Mouse (Mus musculus): ENCODE results near the gene Spocd1. TPM values are rescaled to one million over a fixed set of nuclear protein-coding genes. Genes with fewer than 3 reads are reported as not detected.
"Not testable (repeated sequence)": the region's sequence is repeated elsewhere in the genome, so short reads cannot be mapped to it uniquely, and the experiment has no call there.

Spocd1 gene
- total and polyA plus RNA-seq, 2 experiments from 2014 or later, result 0.05 TPM; not detected in 1

GRCm38 (mm10) chr4:129890094-129890493, 39.0 kb upstream of the Spocd1 start:
- H3K36me3 ChIP-seq (ENCODE audit: insufficient read depth), result no peaks in the 10 kb centered on the region
- no peaks in the 10 kb centered on the region for H3K4me1 ChIP-seq (ENCODE audit: insufficient read depth)
- no peak for TF ChIP-seq CTCF (IDR thresholded peaks at IDR 0.05; ENCODE audit: low read depth)
- WGBS, result 84% methylated on average over 7 of the region's 7 CpGs
- H3K9me3 ChIP-seq (ENCODE audit: low read length), result no peaks in the 10 kb centered on the region
- DNase-seq (no peak), ATAC-seq (no peak)
- H3K9ac ChIP-seq, result no peak overlapping the region
- H3K27me3 ChIP-seq (ENCODE audit: insufficient read depth, low read length), result no peaks in the 10 kb centered on the region
- no peak overlapping the region for H3K4me2 ChIP-seq (ENCODE audit: low read depth)
- no peak overlapping the region for H3K27ac ChIP-seq (ENCODE audit: low read depth, low read length)
- no peak overlapping the region for H3K4me3 ChIP-seq (ENCODE audit: low read depth, low read length)

GRCm38 (mm10) chr4:129894861-129895260, 34.2 kb upstream of the Spocd1 start:
- Histone ChIP-seq H3K27me3 (ENCODE audit: insufficient read depth, low read length) (no peaks in the 10 kb centered on the region), H3K9me3 (ENCODE audit: low read length) (no peaks in the 10 kb centered on the region), H3K36me3 (ENCODE audit: insufficient read depth) (no peaks in the 10 kb centered on the region), H3K9ac (no peak overlapping the region), H3K4me3 (ENCODE audit: low read depth, low read length) (no peak overlapping the region), H3K4me1 (ENCODE audit: insufficient read depth) (no peaks in the 10 kb centered on the region), H3K4me2 (ENCODE audit: low read depth) (no peak overlapping the region), H3K27ac (ENCODE audit: low read depth, low read length) (no peak overlapping the region)
- no peak for TF ChIP-seq CTCF (IDR thresholded peaks at IDR 0.05; ENCODE audit: low read depth)
- no peak for DNase-seq
- no peak for ATAC-seq
- 96% methylated on average over 3 of the region's 3 CpGs for WGBS

- not testable (repeated sequence) for H3K4me1 ChIP-seq (ENCODE audit: insufficient read depth); H3K9me3 ChIP-seq (ENCODE audit: low read length); H3K27me3 ChIP-seq (ENCODE audit: insufficient read depth, low read length); H3K36me3 ChIP-seq (ENCODE audit: insufficient read depth); H3K4me3 ChIP-seq (ENCODE audit: low read depth, low read length); H3K4me2 ChIP-seq (ENCODE audit: low read depth); DNase-seq; H3K9ac ChIP-seq; ATAC-seq; H3K27ac ChIP-seq (ENCODE audit: low read depth, low read length)
- WGBS, result 97% methylated on average over 18 of the region's 18 CpGs
Measured at GRCm38 (mm10) chr4:129898815-129899214, 30.2 kb upstream of the Spocd1 start.

- Histone ChIP-seq H3K27me3 (ENCODE audit: insufficient read depth, low read length) (no peaks in the 10 kb centered on the region), H3K4me3 (ENCODE audit: low read depth, low read length) (no peak overlapping the region), H3K4me1 (ENCODE audit: insufficient read depth) (no peaks in the 10 kb centered on the region), H3K9ac (no peak overlapping the region), H3K27ac (ENCODE audit: low read depth, low read length) (no peak overlapping the region), H3K9me3 (ENCODE audit: low read length) (no peaks in the 10 kb centered on the region), H3K36me3 (ENCODE audit: insufficient read depth) (no peaks in the 10 kb centered on the region), H3K4me2 (ENCODE audit: low read depth) (no peak overlapping the region)
- DNase-seq (no peak), ATAC-seq (no peak)
- TF ChIP-seq CTCF (IDR thresholded peaks at IDR 0.05; ENCODE audit: low read depth), result no peak
- 86% methylated on average over 4 of the region's 4 CpGs for WGBS
Measured at GRCm38 (mm10) chr4:129902394-129902793, 26.7 kb upstream of the Spocd1 start.

- H3K9ac ChIP-seq, result no peak overlapping the region
- DNase-seq, result no peak
- no peak for TF ChIP-seq CTCF (IDR thresholded peaks at IDR 0.05; ENCODE audit: low read depth)
- H3K4me2 ChIP-seq (ENCODE audit: low read depth), result no peak overlapping the region
- 68% methylated on average over 3 of the region's 3 CpGs for WGBS
- no peaks in the 10 kb centered on the region for H3K9me3 ChIP-seq (ENCODE audit: low read length)
- H3K4me3 ChIP-seq (ENCODE audit: low read depth, low read length), result no peak overlapping the region
- no peaks in the 10 kb centered on the region for H3K4me1 ChIP-seq (ENCODE audit: insufficient read depth)
- no peak overlapping the region for H3K27ac ChIP-seq (ENCODE audit: low read depth, low read length)
- no peaks in the 10 kb centered on the region for H3K27me3 ChIP-seq (ENCODE audit: insufficient read depth, low read length)
- no peaks in the 10 kb centered on the region for H3K36me3 ChIP-seq (ENCODE audit: insufficient read depth)
- no peak for ATAC-seq
Measured at GRCm38 (mm10) chr4:129903577-129903976, 25.5 kb upstream of the Spocd1 start.

GRCm38 (mm10) chr4:129905032-129905431, 24.0 kb upstream of the Spocd1 start:
- Histone ChIP-seq H3K4me3 (ENCODE audit: low read depth, low read length) (no peak overlapping the region), H3K4me1 (ENCODE audit: insufficient read depth) (no peaks in the 10 kb centered on the region), H3K9me3 (ENCODE audit: low read length) (no peaks in the 10 kb centered on the region), H3K27ac (ENCODE audit: low read depth, low read length) (no peak overlapping the region), H3K4me2 (ENCODE audit: low read depth) (no peak overlapping the region), H3K36me3 (ENCODE audit: insufficient read depth) (no peaks in the 10 kb centered on the region), H3K27me3 (ENCODE audit: insufficient read depth, low read length) (no peaks in the 10 kb centered on the region), H3K9ac (no peak overlapping the region)
- ATAC-seq (no peak), DNase-seq (no peak)
- 81% methylated on average over 3 of the region's 3 CpGs for WGBS
- no peak for TF ChIP-seq CTCF (IDR thresholded peaks at IDR 0.05; ENCODE audit: low read depth)

GRCm38 (mm10) chr4:129906016-129906415, 23.0 kb upstream of the Spocd1 start:
- Histone ChIP-seq H3K36me3 (ENCODE audit: insufficient read depth) (no peaks in the 10 kb centered on the region), H3K9ac (no peak overlapping the region), H3K27ac (ENCODE audit: low read depth, low read length) (no peak overlapping the region), H3K4me3 (ENCODE audit: low read depth, low read length) (no peak overlapping the region), H3K9me3 (ENCODE audit: low read length) (no peaks in the 10 kb centered on the region), H3K27me3 (ENCODE audit: insufficient read depth, low read length) (no peaks in the 10 kb centered on the region), H3K4me1 (ENCODE audit: insufficient read depth) (no peaks in the 10 kb centered on the region), H3K4me2 (ENCODE audit: low read depth) (no peak overlapping the region)
- DNase-seq (no peak), ATAC-seq (no peak)
- no peak for TF ChIP-seq CTCF (IDR thresholded peaks at IDR 0.05; ENCODE audit: low read depth)
- 76% methylated on average over 13 of the region's 13 CpGs for WGBS

- no peak overlapping the region for H3K4me3 ChIP-seq (ENCODE audit: low read depth, low read length)
- H3K9me3 ChIP-seq (ENCODE audit: low read length), result no peaks in the 10 kb centered on the region
- H3K9ac ChIP-seq, result no peak overlapping the region
- H3K27ac ChIP-seq (ENCODE audit: low read depth, low read length), result no peak overlapping the region
- no peak overlapping the region for H3K4me2 ChIP-seq (ENCODE audit: low read depth)
- TF ChIP-seq CTCF (IDR thresholded peaks at IDR 0.05; ENCODE audit: low read depth), result no peak
- no peaks in the 10 kb centered on the region for H3K4me1 ChIP-seq (ENCODE audit: insufficient read depth)
- no peaks in the 10 kb centered on the region; the same call in 1 of the 2 replicates for H3K27me3 ChIP-seq (ENCODE audit: insufficient read depth, low read length)
- ATAC-seq (no peak), DNase-seq (no peak)
- 72% methylated on average over 3 of the region's 3 CpGs for WGBS
- H3K36me3 ChIP-seq (ENCODE audit: insufficient read depth), result no peaks in the 10 kb centered on the region
Measured at GRCm38 (mm10) chr4:129908836-129909235, 20.2 kb upstream of the Spocd1 start.

Data from forebrain, postnatal 0 days (tissue).